ENCODE assay signal across 22 mouse cellular contexts in the genomic region with DNA sequence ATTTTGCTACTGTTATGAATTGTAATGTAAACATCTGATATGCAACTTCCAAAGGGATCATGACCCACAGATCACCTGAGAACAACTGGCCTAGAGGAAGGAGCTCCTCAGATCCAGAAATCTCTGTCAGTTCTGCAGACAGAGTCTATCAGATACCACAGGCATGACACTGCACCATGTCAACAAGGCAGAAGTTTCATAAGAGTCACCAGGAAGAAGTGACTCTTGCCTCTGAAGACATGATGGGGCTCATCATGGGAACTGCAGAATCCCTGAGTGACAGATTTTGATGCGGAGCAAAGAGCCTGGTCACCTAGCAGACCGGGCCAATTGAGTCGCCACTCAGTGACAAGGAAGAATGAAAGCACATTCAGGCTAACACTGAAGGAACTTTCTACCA. TPM values are rescaled to one million over a fixed set of nuclear protein-coding genes. Genes with fewer than 3 reads are reported as not detected.
DNase-seq lines count a peak whose midpoint lies in the region; ATAC-seq lines count a peak whose summit lies in the region.
"Had no signal": no experiment of that assay in that cellular context is flagged by ENCODE, and none has a peak within 500 bp of the region (broad histone marks: within the 10 kb centered on the region; RNA-seq: fewer than 3 reads in every experiment).

No protein-coding gene starts in this region.

- no peaks in the 10 kb centered on the region for H3K27me3 ChIP-seq in forebrain, embryonic 14.5 days (replicated peaks; ENCODE audit: control insufficient read depth, insufficient read depth, low read length)
- H3K27me3 ChIP-seq in hindbrain, embryonic 14.5 days (ENCODE audit: control insufficient read depth, insufficient read depth, low read length), result no peaks in the 10 kb centered on the region
- H3K27me3 ChIP-seq: Patski had no signal

- H3K4me1 ChIP-seq in forebrain, embryonic 14.5 days (ENCODE audit: control insufficient read depth, insufficient read depth, low read length), result no peaks in the 10 kb centered on the region
- no peaks in the 10 kb centered on the region for H3K4me1 ChIP-seq in hindbrain, embryonic 14.5 days (replicated peaks; ENCODE audit: control insufficient read depth, insufficient read depth, low read length)

- H3K4me3 ChIP-seq in forebrain, embryonic 14.5 days (ENCODE audit: low read depth, low read length), result no peak overlapping the region
- H3K4me3 ChIP-seq in hindbrain, embryonic 14.5 days (replicated peaks; ENCODE audit: low read length), result no peak overlapping the region

- no peak overlapping the region for H3K27ac ChIP-seq in forebrain, embryonic 14.5 days (ENCODE audit: low read depth, low read length)
- no peak overlapping the region for H3K27ac ChIP-seq in hindbrain, embryonic 14.5 days

- no peaks in the 10 kb centered on the region for H3K36me3 ChIP-seq in forebrain, embryonic 14.5 days (ENCODE audit: control insufficient read depth, insufficient read depth, low read length)
- H3K36me3 ChIP-seq in hindbrain, embryonic 14.5 days (replicated peaks; ENCODE audit: control insufficient read depth, insufficient read depth), result no peaks in the 10 kb centered on the region
- H3K36me3 ChIP-seq: G1E had no signal

- peak; percentile 8 for DNase-seq in 416B (ENCODE audit: low read depth)
- DNase-seq in kidney, postnatal 10 days, result no peak
- no peak for DNase-seq in lung, postnatal 36 days
- DNase-seq in forebrain, embryonic 14.5 days (ENCODE audit: low spot score), result no peak
- DNase-seq in hindbrain, embryonic 14.5 days (ENCODE audit: low spot score), result no peak
- DNase-seq: adrenal gland, adult 2 months; adrenal gland, adult 8-10 months; adrenal gland, postnatal 10 days; adrenal gland, postnatal 14 days; adrenal gland, postnatal 25 days; adrenal gland, postnatal 36 days; B cell, adult 2 months; cerebellum, adult 11 months; cerebellum, adult 11-12 months; cerebellum, adult 18-20 months had no signal

- WGBS in forebrain, embryonic 14.5 days, result 89% methylated on average over 3 of the region's 3 CpGs
- WGBS in hindbrain, embryonic 14.5 days, result 96% methylated on average over 3 of the region's 3 CpGs

- H3K9ac ChIP-seq in forebrain, embryonic 14.5 days (ENCODE audit: low read length), result no peak overlapping the region
- H3K9ac ChIP-seq in hindbrain, embryonic 14.5 days, result no peak overlapping the region

- ATAC-seq in granulocyte monocyte progenitor cell, adult 5-6 weeks (replicated peaks; ENCODE audit: poor library complexity, severe bottlenecking), result 0 out of 2 replicates have a peak, but pooled peaks have one; percentile 23
- ATAC-seq in megakaryocyte, adult 5-6 weeks (ENCODE audit: poor library complexity, severe bottlenecking), result peak; percentile 80
- ATAC-seq in megakaryocyte progenitor cell, adult 5-6 weeks (replicated peaks; ENCODE audit: poor library complexity), result peak; percentile 50
- ATAC-seq in forebrain, embryonic 14.5 days, result no peak
- no peak for ATAC-seq in hindbrain, embryonic 14.5 days (ENCODE audit: low FRiP score)
- ATAC-seq: activated CD4-positive, CD25-positive, alpha-beta regulatory T cell, adult 4 months; CD4-positive, CD25-positive, alpha-beta regulatory T cell, adult 4 months; Patski had no signal

- H3K9me3 ChIP-seq in forebrain, embryonic 14.5 days (replicated peaks; ENCODE audit: control insufficient read depth, low read length), result no peaks in the 10 kb centered on the region
- no peaks in the 10 kb centered on the region for H3K9me3 ChIP-seq in hindbrain, embryonic 14.5 days (ENCODE audit: control insufficient read depth, low read length)
- H3K9me3 ChIP-seq: G1E had no signal

- no peak overlapping the region for H3K4me2 ChIP-seq in forebrain, embryonic 14.5 days (ENCODE audit: low read length)
- no peak overlapping the region for H3K4me2 ChIP-seq in hindbrain, embryonic 14.5 days (replicated peaks)

RNA-seq across cellular contexts. Expression of gene Hdac4, which starts 8.4 kb away (rescaled TPM):
- total RNA-seq in granulocyte monocyte progenitor cell, adult 5-6 weeks (2014; fragmentation: Nextera tagmentation), result 11.7 and 13.0 TPM in 2 replicates
- 12.1 and 13.8 TPM in 2 replicates for total RNA-seq in granulocyte monocyte progenitor cell, adult 5-6 weeks (2017)
- total RNA-seq in megakaryocyte, adult 5-6 weeks (2015), result 14.8 and 19.0 TPM in 2 replicates
- 13.3 and 19.4 TPM in 2 replicates for total RNA-seq in megakaryocyte, adult 5-6 weeks (2017)
- 13.8 and 22.6 TPM in 2 replicates for total RNA-seq in megakaryocyte progenitor cell, adult 5-6 weeks (2015)
- 8.4 and 9.3 TPM in 2 replicates for total RNA-seq in megakaryocyte progenitor cell, adult 5-6 weeks (2017)
- 16.5 and 22.7 TPM in 2 replicates for polyA plus RNA-seq in forebrain, embryonic 14.5 days (2014; fragmentation: Nextera tagmentation; extraction: Ambion mirVana)
- 26.9 and 27.5 TPM in 2 replicates for polyA plus RNA-seq in hindbrain, embryonic 14.5 days (2014; fragmentation: Nextera tagmentation; extraction: Ambion mirVana)

Comparison
In these comparisons a context has a peak if more than half of its experiments do, and no peak if none do; other contexts are left out.
1. ATAC-seq: peak in granulocyte monocyte progenitor cell, adult 5-6 weeks (single experiment), megakaryocyte, adult 5-6 weeks (single experiment) and megakaryocyte progenitor cell, adult 5-6 weeks (single experiment); none in forebrain, embryonic 14.5 days (single experiment) and hindbrain, embryonic 14.5 days (single experiment).